Mouse (Mus musculus): ENCODE results near the gene Gnai1. TPM values are rescaled to one million over a fixed set of nuclear protein-coding genes. Genes with fewer than 3 reads are reported as not detected.
A peak's percentile ranks its signal among the peaks of the same experiment; 100 is the strongest.

Gene Gnai1
- 19.2 and 21.9 TPM in 2 replicates for total RNA-seq (2014; rRNA removed; ENCODE audit: low replicate concordance)
- 16.6 and 17.0 TPM in 2 replicates for polyA plus RNA-seq (2015; fragmentation: Nextera tagmentation; extraction: Ambion mirVana)

- no peak for TF ChIP-seq EP300 (IDR thresholded peaks at IDR 0.05; ENCODE audit: low read depth)
- TF ChIP-seq CTCF (IDR thresholded peaks at IDR 0.05; ENCODE audit: low read depth): 0 out of 2 replicates have a peak, but pooled peaks have one; percentile 9
- WGBS: under 1% methylated on average over 58 of the region's 76 CpGs
Measured at GRCm38 (mm10) chr5:18360281-18360819, at the start of gene Gnai1. TSS of gene Gnai1 (minus strand) at chr5:18360355.

GRCm38 (mm10) chr5:18367864-18368263 lies 7.7 kb upstream of the Gnai1 start:
- H3K4me1 ChIP-seq (ENCODE audit: control insufficient read depth, insufficient read depth): no peaks in the 10 kb centered on the region
- peaks cover 7% of the 10 kb centered on the region; the same call in 1 of the 2 replicates for H3K9me3 ChIP-seq (replicated peaks; ENCODE audit: control insufficient read depth, low read length)
- no peak for ATAC-seq (ENCODE audit: insufficient read depth, low read depth)
- H3K27me3 ChIP-seq (ENCODE audit: control insufficient read depth, insufficient read depth, low read length): no peaks in the 10 kb centered on the region
- WGBS: 4% methylated on average over 2 of the region's 2 CpGs
- no peak overlapping the region for H3K4me2 ChIP-seq (ENCODE audit: low read depth, low read length)
- H3K4me3 ChIP-seq (ENCODE audit: low read depth, low read length): no peak overlapping the region
- no peak for DNase-seq (ENCODE audit: low spot score)
- no peaks in the 10 kb centered on the region for H3K36me3 ChIP-seq (replicated peaks; ENCODE audit: control insufficient read depth, insufficient read depth, low read length)
- H3K9ac ChIP-seq (replicated peaks; ENCODE audit: low read depth, low read length): no peak overlapping the region
- TF ChIP-seq EP300 (IDR thresholded peaks at IDR 0.05; ENCODE audit: low read depth) (no peak), CTCF (IDR thresholded peaks at IDR 0.05; ENCODE audit: low read depth) (no peak)
- H3K27ac ChIP-seq (ENCODE audit: low read depth): no peak overlapping the region

More at GRCm38 (mm10) chr5:18360281-18360819, at the start of gene Gnai1:
- Histone ChIP-seq H3K9ac (replicated peaks; ENCODE audit: low read depth, low read length) (peak within 1 kb of the TSS; percentile 85), H3K9me3 (replicated peaks; ENCODE audit: control insufficient read depth, low read length) (peaks cover 7% of the 10 kb centered on the region; the same call in 1 of the 2 replicates), H3K4me3 (ENCODE audit: low read depth, low read length) (peak within 1 kb of the TSS; percentile 79), H3K36me3 (replicated peaks; ENCODE audit: control insufficient read depth, insufficient read depth, low read length) (no peaks in the 10 kb centered on the region), H3K4me2 (ENCODE audit: low read depth, low read length) (peak within 1 kb of the TSS; percentile 98), H3K27me3 (ENCODE audit: control insufficient read depth, insufficient read depth, low read length) (no peaks in the 10 kb centered on the region), H3K27ac (ENCODE audit: low read depth) (peak within 1 kb of the TSS; percentile 68), H3K4me1 (ENCODE audit: control insufficient read depth, insufficient read depth) (peaks cover 12% of the 10 kb centered on the region)
- peak; percentile 96 for ATAC-seq (ENCODE audit: insufficient read depth, low read depth)
- DNase-seq (ENCODE audit: low spot score): peak; percentile 73

- H3K9me3 ChIP-seq (replicated peaks; ENCODE audit: control insufficient read depth, low read length): peaks cover 7% of the 10 kb centered on the region; the same call in 1 of the 2 replicates
- no peak overlapping the region for H3K4me3 ChIP-seq (ENCODE audit: low read depth, low read length)
- H3K4me1 ChIP-seq (ENCODE audit: control insufficient read depth, insufficient read depth): 0 out of 2 replicates have a peak, but pooled peaks cover 4% of the 10 kb centered on the region
- no peak for TF ChIP-seq CTCF (IDR thresholded peaks at IDR 0.05; ENCODE audit: low read depth)
- no peaks in the 10 kb centered on the region for H3K36me3 ChIP-seq (replicated peaks; ENCODE audit: control insufficient read depth, insufficient read depth, low read length)
- no peak for ATAC-seq (ENCODE audit: insufficient read depth, low read depth)
- no peak overlapping the region for H3K4me2 ChIP-seq (ENCODE audit: low read depth, low read length)
- no peak for DNase-seq (ENCODE audit: low spot score)
- H3K9ac ChIP-seq (replicated peaks; ENCODE audit: low read depth, low read length): no peak overlapping the region
- H3K27ac ChIP-seq (ENCODE audit: low read depth): no peak overlapping the region
- no peaks in the 10 kb centered on the region for H3K27me3 ChIP-seq (ENCODE audit: control insufficient read depth, insufficient read depth, low read length)
- WGBS: 89% methylated on average over 3 of the region's 3 CpGs
Measured at GRCm38 (mm10) chr5:18365460-18365859, 5.3 kb upstream of the Gnai1 start.

GRCm38 (mm10) chr5:18360956-18361355 lies 801 bp upstream of the Gnai1 start:
- Histone ChIP-seq H3K4me1 (ENCODE audit: control insufficient read depth, insufficient read depth) (peaks cover 12% of the 10 kb centered on the region), H3K9me3 (replicated peaks; ENCODE audit: control insufficient read depth, low read length) (peaks cover 7% of the 10 kb centered on the region; the same call in 1 of the 2 replicates), H3K9ac (replicated peaks; ENCODE audit: low read depth, low read length) (no peak overlapping the region; the same call in 1 of the 2 replicates), H3K27me3 (ENCODE audit: control insufficient read depth, insufficient read depth, low read length) (no peaks in the 10 kb centered on the region), H3K4me3 (ENCODE audit: low read depth, low read length) (peak overlapping the region; percentile 79), H3K27ac (ENCODE audit: low read depth) (no peak overlapping the region), H3K36me3 (replicated peaks; ENCODE audit: control insufficient read depth, insufficient read depth, low read length) (no peaks in the 10 kb centered on the region), H3K4me2 (ENCODE audit: low read depth, low read length) (peak overlapping the region; percentile 98)
- TF ChIP-seq CTCF (IDR thresholded peaks at IDR 0.05; ENCODE audit: low read depth): no peak
- no peak for TF ChIP-seq EP300 (IDR thresholded peaks at IDR 0.05; ENCODE audit: low read depth)
- no peak for ATAC-seq (ENCODE audit: insufficient read depth, low read depth)
- WGBS: 54% methylated on average over 6 of the region's 6 CpGs
- no peak for DNase-seq (ENCODE audit: low spot score)

- WGBS: under 1% methylated on average over 61 of the region's 76 CpGs
- H3K36me3 ChIP-seq (replicated peaks; ENCODE audit: control insufficient read depth, insufficient read depth, low read length): no peaks in the 10 kb centered on the region
- ATAC-seq (ENCODE audit: insufficient read depth, low read depth) (peak; percentile 79), DNase-seq (ENCODE audit: low spot score) (peak; percentile 16)
- H3K4me3 ChIP-seq (ENCODE audit: low read depth, low read length): peak overlapping the region; percentile 79
- H3K27me3 ChIP-seq (ENCODE audit: control insufficient read depth, insufficient read depth, low read length): no peaks in the 10 kb centered on the region
- H3K9ac ChIP-seq (replicated peaks; ENCODE audit: low read depth, low read length): peak overlapping the region; percentile 85
- H3K4me2 ChIP-seq (ENCODE audit: low read depth, low read length): peak overlapping the region; percentile 98
- peak overlapping the region; percentile 68 for H3K27ac ChIP-seq (ENCODE audit: low read depth)
- TF ChIP-seq EP300 (IDR thresholded peaks at IDR 0.05; ENCODE audit: low read depth): no peak
- TF ChIP-seq CTCF (IDR thresholded peaks at IDR 0.05; ENCODE audit: low read depth): no peak
- H3K9me3 ChIP-seq (replicated peaks; ENCODE audit: control insufficient read depth, low read length): peaks cover 7% of the 10 kb centered on the region; the same call in 1 of the 2 replicates
- H3K4me1 ChIP-seq (ENCODE audit: control insufficient read depth, insufficient read depth): peaks cover 12% of the 10 kb centered on the region
Measured at GRCm38 (mm10) chr5:18359376-18360280, 527 bp downstream of the Gnai1 start.

Data from heart, postnatal 0 days (tissue).